Mouse (Mus musculus) hindbrain, embryonic 16.5 days (tissue): ENCODE measurements around the gene Dusp15. TPM values are rescaled to one million over a fixed set of nuclear protein-coding genes. Genes with fewer than 3 reads are reported as not detected.

Source experiments
- ATAC-seq: fragments of 200-750 bp; cut with Nextera tagmentation; 2 replicates; pipeline ENCODE4 v1.8.0; 2017; ENCODE audit warnings: moderate TSS enrichment, moderate library complexity
- H3K27ac ChIP-seq: fragments of 300-500 bp; sonication (generic); 2 replicates; pipeline ENCODE4 v1.5.1; 2014; ENCODE audit warnings: low read depth, mild to moderate bottlenecking, control low read depth, low read length, moderate library complexity
- H3K27me3 ChIP-seq: fragments of 300-500 bp; sonication (generic); replicated peaks from 2 replicates; pipeline ENCODE4 v1.6.1; 2014; ENCODE audit warnings: low read length; ENCODE audit not compliant: control insufficient read depth, insufficient read depth
- H3K36me3 ChIP-seq: fragments of 300-500 bp; sonication (generic); 2 replicates; pipeline ENCODE4 v1.6.1; 2014; ENCODE audit warnings: mild to moderate bottlenecking, low read length, moderate library complexity, mixed read lengths; ENCODE audit not compliant: control insufficient read depth, insufficient read depth
- H3K4me1 ChIP-seq: fragments of 300-500 bp; sonication (generic); 2 replicates; pipeline ENCODE4 v1.6.1; 2014; ENCODE audit warnings: low read depth, low read length; ENCODE audit not compliant: control insufficient read depth, insufficient read depth
- H3K4me2 ChIP-seq: fragments of 300-500 bp; sonication (generic); 2 replicates; pipeline ENCODE4 v1.6.1; 2014; ENCODE audit warnings: mild to moderate bottlenecking, low read length, control low read depth, moderate library complexity
- H3K4me3 ChIP-seq: fragments of 300-500 bp; sonication (generic); 2 replicates; pipeline ENCODE4 v1.5.1; 2014; ENCODE audit warnings: mild to moderate bottlenecking, low read length, control low read depth, moderate library complexity
- H3K9ac ChIP-seq: fragments of 300-500 bp; sonication (generic); 2 replicates; pipeline ENCODE4 v1.6.1; 2014; ENCODE audit warnings: low read depth, mild to moderate bottlenecking, control low read depth, low read length, moderate library complexity
- H3K9me3 ChIP-seq: fragments of 300-500 bp; sonication (generic); 2 replicates; pipeline ENCODE4 v1.6.1; 2014; ENCODE audit warnings: mild to moderate bottlenecking, low read length, moderate library complexity; ENCODE audit not compliant: control insufficient read depth
- WGBS: fragments of 180-500 bp; shearing (Covaris S2); extraction: QIAGEN DNeasy Blood & Tissue Kit; methylation state at CpG from one replicate; pipeline ENCODE4 v1.1.7; 2014; 5-methylcytosine and 5-hydroxymethylcytosine counted together
- polyA plus RNA-seq: library from polyadenylated mRNA; unstranded; fragments of >200 nt; fragmentation: Nextera tagmentation; extraction: Ambion mirVana; gene quantifications from 2 replicates; pipeline ENCODE4 v1.2.1, GENCODE M21; 2015

Gene Dusp15
- polyA plus RNA-seq, 1 experiment from 2014 or later, result 13.6 TPM

DNA sequence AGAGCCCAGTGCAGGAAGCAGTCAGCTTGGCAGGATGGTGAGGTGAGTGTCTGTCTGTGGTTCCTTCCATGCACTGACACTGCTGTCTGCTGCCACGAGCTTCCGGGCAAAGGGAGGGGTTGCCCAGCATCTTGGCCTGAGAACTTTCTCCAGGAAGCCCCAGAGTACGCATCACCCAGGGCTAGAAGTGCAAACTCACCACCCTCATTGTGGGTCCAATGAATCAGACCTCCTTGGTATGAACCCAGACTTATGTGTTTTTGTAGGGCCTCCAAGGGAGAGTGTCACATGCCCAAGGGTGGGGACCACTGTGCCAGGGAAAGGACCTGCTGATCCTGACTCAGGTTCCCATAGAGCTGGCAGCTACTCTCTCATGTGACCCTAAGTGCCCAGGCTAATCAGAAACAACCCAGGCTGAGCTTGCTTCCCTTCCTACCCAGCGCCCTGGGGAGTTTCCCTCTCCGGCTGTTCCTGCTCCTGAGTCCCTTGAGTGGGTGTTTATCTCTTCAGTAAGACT is 47.3 kb downstream of the Dusp15 start:
- ATAC-seq, result no peak
- 74% methylated on average over 5 of the region's 5 CpGs for WGBS
- H3K36me3 ChIP-seq, result no peaks in the 10 kb centered on the region

DNA sequence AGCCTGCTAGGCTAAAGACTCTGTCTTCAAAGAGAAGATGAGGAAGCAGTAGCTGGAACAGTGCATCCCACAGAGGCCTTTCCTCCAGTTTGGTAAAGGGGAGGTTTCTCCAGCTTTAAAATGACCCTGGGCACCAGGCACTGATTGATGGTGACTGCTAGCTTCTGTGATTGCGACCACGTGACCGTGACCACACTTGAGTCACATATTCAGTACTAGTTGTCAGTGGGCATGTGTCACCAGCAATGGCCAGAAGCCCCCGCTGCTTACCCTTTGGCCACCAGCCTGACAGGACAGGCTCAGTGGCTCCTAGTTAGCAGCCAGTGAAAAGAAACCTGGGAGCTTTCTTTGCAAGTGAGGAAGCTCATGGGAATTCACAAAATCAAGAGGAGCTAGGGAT is 47.9 kb downstream of the Dusp15 start:
- Histone ChIP-seq H3K4me2 (no peak overlapping the region), H3K36me3 (no peaks in the 10 kb centered on the region), H3K4me3 (no peak overlapping the region), H3K9me3 (no peaks in the 10 kb centered on the region), H3K4me1 (peaks cover 5% of the 10 kb centered on the region; the same call in 1 of the 2 replicates), H3K27me3 (no peaks in the 10 kb centered on the region), H3K27ac (no peak overlapping the region), H3K9ac (no peak overlapping the region)
- WGBS, result 74% methylated on average over 4 of the region's 4 CpGs
- no peak for ATAC-seq

More for the DNA sequence above, 47.3 kb downstream of the Dusp15 start:
- Histone ChIP-seq H3K4me1 (peaks cover 5% of the 10 kb centered on the region; the same call in 1 of the 2 replicates), H3K4me3 (no peak overlapping the region), H3K27me3 (no peaks in the 10 kb centered on the region), H3K9ac (no peak overlapping the region), H3K9me3 (no peaks in the 10 kb centered on the region), H3K27ac (no peak overlapping the region), H3K4me2 (no peak overlapping the region)

DNA sequence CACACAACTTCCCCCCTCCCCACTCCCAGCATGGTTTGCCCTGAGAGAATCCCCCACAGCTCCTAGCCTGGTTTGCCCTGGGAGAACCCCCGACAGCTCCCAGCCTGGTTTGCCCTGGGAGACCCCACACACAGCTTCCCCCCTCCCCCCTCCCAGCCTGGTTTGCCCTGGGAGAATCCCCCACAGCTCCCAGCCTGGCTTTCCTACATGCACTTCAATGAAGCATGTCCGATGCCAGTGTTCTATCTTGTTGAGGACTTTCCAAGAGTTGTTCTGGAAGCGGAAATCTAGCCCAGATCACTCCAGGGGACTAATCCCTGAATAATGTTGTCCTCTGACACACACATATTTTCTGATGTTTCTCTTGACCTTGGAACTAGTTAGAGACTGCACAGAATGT is 48.8 kb downstream of the Dusp15 start:
- no peaks in the 10 kb centered on the region for H3K9me3 ChIP-seq
- H3K27ac ChIP-seq, result no peak overlapping the region
- H3K4me2 ChIP-seq, result no peak overlapping the region
- no peak overlapping the region for H3K4me3 ChIP-seq
- no peaks in the 10 kb centered on the region for H3K27me3 ChIP-seq
- H3K4me1 ChIP-seq, result peaks cover 5% of the 10 kb centered on the region; the same call in 1 of the 2 replicates
- H3K9ac ChIP-seq, result no peak overlapping the region
- H3K36me3 ChIP-seq, result no peaks in the 10 kb centered on the region
- ATAC-seq, result no peak
- 28% methylated on average over 3 of the region's 3 CpGs for WGBS

DNA sequence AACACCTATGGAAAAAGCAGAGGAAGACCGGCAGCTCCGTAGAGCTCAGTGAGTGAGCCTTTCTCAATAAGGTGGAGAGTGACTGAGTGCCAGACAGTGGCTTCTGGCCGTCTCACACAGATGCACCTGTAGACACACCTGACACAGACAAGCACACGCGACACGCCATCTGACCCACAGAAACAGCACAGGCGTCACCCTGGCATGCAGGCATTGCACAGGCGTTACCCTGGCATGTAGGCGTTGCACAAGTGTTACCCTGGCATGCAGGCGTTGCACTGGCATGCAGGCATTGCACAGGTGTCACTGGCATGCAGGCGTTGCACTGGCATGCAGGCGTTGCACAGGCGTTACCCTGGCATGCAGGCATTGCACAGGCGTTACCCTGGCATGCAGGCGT is 50.2 kb downstream of the Dusp15 start:
- Histone ChIP-seq H3K4me2 (no peak overlapping the region), H3K36me3 (no peaks in the 10 kb centered on the region), H3K27me3 (no peaks in the 10 kb centered on the region), H3K27ac (no peak overlapping the region), H3K9me3 (no peaks in the 10 kb centered on the region), H3K4me1 (no peaks in the 10 kb centered on the region; the same call in 1 of the 2 replicates), H3K9ac (no peak overlapping the region), H3K4me3 (no peak overlapping the region)
- 94% methylated on average over 15 of the region's 15 CpGs for WGBS
- no peak for ATAC-seq

DNA sequence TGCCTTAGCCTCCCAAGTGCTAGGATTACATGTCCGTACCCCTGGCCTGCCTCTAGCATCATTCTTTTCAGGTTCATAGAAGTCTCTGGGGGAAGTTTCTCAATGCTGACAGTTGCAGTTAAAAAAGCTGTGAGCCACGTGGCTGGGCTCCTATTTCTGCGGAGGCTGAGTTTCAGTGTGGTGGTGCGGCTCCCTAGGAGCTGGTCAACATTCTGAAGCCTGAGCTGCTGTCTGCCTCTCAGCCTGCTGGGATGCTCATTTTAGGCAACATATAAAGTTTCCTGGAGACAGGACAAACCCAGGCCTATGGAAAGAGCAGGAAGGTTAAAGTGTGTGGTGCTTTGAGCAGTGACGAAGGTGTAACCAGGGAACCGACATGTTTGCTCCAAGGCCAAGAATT is 52.5 kb downstream of the Dusp15 start:
- WGBS, result 72% methylated on average over 6 of the region's 6 CpGs
- no peak overlapping the region for H3K9ac ChIP-seq
- no peaks in the 10 kb centered on the region for H3K36me3 ChIP-seq
- H3K4me3 ChIP-seq, result no peak overlapping the region
- no peaks in the 10 kb centered on the region; the same call in 1 of the 2 replicates for H3K4me1 ChIP-seq
- no peak overlapping the region for H3K4me2 ChIP-seq
- ATAC-seq, result no peak
- H3K9me3 ChIP-seq, result no peaks in the 10 kb centered on the region
- no peak overlapping the region for H3K27ac ChIP-seq
- H3K27me3 ChIP-seq, result no peaks in the 10 kb centered on the region

DNA sequence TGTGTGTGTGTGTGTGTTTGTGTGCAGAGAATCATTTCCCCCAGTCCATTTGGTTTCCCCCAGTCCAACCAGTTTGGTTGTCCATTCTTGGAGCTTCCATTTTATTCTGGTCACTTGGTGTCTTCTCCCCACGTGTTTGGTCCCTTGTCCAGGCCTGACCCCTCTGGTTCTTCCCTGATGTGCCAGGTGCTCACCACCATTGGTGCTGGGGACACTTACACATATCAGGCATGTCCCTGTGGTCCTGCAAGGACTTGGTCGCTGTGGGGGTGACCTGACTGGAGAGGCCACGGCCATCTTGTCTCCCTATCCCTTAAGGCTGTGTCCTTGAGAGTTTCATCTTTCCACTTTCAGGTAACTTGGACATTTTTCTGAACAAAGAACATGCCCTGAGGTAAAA is 54.6 kb downstream of the Dusp15 start:
- Histone ChIP-seq H3K4me1 (no peaks in the 10 kb centered on the region), H3K9me3 (no peaks in the 10 kb centered on the region), H3K4me2 (no peak overlapping the region), H3K36me3 (no peaks in the 10 kb centered on the region), H3K4me3 (no peak overlapping the region), H3K27me3 (no peaks in the 10 kb centered on the region), H3K27ac (no peak overlapping the region), H3K9ac (no peak overlapping the region)
- ATAC-seq, result 0 out of 2 replicates have a peak, but pooled peaks have one; percentile 9
- WGBS, result 86% methylated on average over 3 of the region's 3 CpGs

DNA sequence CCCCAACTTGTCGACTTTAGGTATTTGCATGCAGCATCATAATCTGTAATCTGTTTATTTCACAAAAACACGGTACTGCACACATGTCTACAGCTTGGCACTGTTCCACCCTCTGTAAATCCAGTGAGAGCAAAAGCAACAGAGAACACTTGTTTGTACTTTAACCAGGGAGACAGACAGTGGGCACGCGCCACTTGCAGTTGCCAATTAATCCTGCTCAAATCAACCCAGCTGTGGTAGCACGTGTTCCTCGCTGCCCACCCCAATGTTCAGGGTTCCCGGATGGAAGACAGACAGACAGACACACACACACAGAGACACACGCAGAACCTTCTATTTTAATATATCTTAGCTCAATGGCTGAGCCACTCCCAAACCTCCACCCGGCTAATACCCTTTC is 55.7 kb downstream of the Dusp15 start:
- no peaks in the 10 kb centered on the region for H3K36me3 ChIP-seq
- no peaks in the 10 kb centered on the region for H3K4me1 ChIP-seq
- H3K4me2 ChIP-seq, result no peak overlapping the region
- no peak overlapping the region for H3K4me3 ChIP-seq
- H3K9me3 ChIP-seq, result no peaks in the 10 kb centered on the region
- 87% methylated on average over 9 of the region's 9 CpGs for WGBS
- no peak overlapping the region for H3K27ac ChIP-seq
- no peak overlapping the region for H3K9ac ChIP-seq
- no peaks in the 10 kb centered on the region for H3K27me3 ChIP-seq
- no peak for ATAC-seq

Other genes starting within 250 kb of the Dusp15 start
- gene Id1, start 215.4 kb downstream of the Dusp15 start, polyA plus RNA-seq, result 56.8 and 68.4 TPM in 2 replicates
- 6.7 and 7.0 TPM in 2 replicates for gene Cox4i2, start 197.5 kb downstream of the Dusp15 start, polyA plus RNA-seq
- 138 and 159 TPM in 2 replicates for gene Bcl2l1, start 120.0 kb downstream of the Dusp15 start, polyA plus RNA-seq
- 14.8 and 19.8 TPM in 2 replicates for gene Tpx2, start 103.7 kb downstream of the Dusp15 start, polyA plus RNA-seq
- 0.21 and 0.44 TPM in 2 replicates for gene Mylk2, start 40.3 kb downstream of the Dusp15 start, polyA plus RNA-seq
- 4.2 and 4.5 TPM in 2 replicates for gene Foxs1, start 18.5 kb downstream of the Dusp15 start, polyA plus RNA-seq
- 9.2 and 10.5 TPM in 2 replicates for gene Ttll9, start 10.8 kb upstream of the Dusp15 start, polyA plus RNA-seq
- 247 and 274 TPM in 2 replicates for gene Pdrg1, start 63.7 kb upstream of the Dusp15 start, polyA plus RNA-seq
- 1.8 and 2.0 TPM in 2 replicates for gene Xkr7, start 80.2 kb upstream of the Dusp15 start, polyA plus RNA-seq
- gene Ccm2l, start 114.3 kb upstream of the Dusp15 start, polyA plus RNA-seq, result 0.58 and 1.4 TPM in 2 replicates
- 4.3 and 5.3 TPM in 2 replicates for gene Hck, start 156.8 kb upstream of the Dusp15 start, polyA plus RNA-seq
- gene Tm9sf4, start 209.6 kb upstream of the Dusp15 start, polyA plus RNA-seq, result 79.8 and 86.7 TPM in 2 replicates